Mouse (Mus musculus) NIH3T3 (cell line): ENCODE measurements at regions not wholly inside any gene's neighbourhood (a gene's known extent, or its start where the extent isn't known, plus 50 kb on each side); places are given as distances from the start of the nearest gene placed in this dataset.

Experiments
- DNase-seq: peaks from one replicate; pipeline ENCODE4 v3.0.0-alpha.2; 2012; ENCODE audit warnings: low read depth

GRCm38 (mm10) chr6:6291781-6292180, 74.8 kb upstream of the Slc25a13 start:
- DNase-seq, result no peak

- no peak for DNase-seq
These were observed 73.5 kb upstream of the Slc25a13 start for GRCm38 (mm10) chr6:6290427-6290826.

GRCm38 (mm10) chr6:6289806-6290205, 72.8 kb upstream of the Slc25a13 start:
- DNase-seq, result peak; percentile 71

GRCm38 (mm10) chr6:6280812-6281568, 64.0 kb upstream of the Slc25a13 start:
- no peak for DNase-seq

GRCm38 (mm10) chr6:6279646-6280045, 62.7 kb upstream of the Slc25a13 start:
- DNase-seq, result no peak

- DNase-seq, result no peak
These were observed 53.6 kb upstream of the Slc25a13 start for GRCm38 (mm10) chr6:6270545-6270944.
